Mouse (Mus musculus) urinary bladder, postnatal 10 days (tissue): ENCODE results near the gene Sdccag8.

ENCODE experiments used
- DNase-seq: peaks from one replicate; pipeline ENCODE4 v3.0.0; 2022; ENCODE audit warnings: low spot score

Gene Sdccag8

GRCm38 (mm10) chr1:176944458-176945174 is 130.2 kb downstream of the Sdccag8 start:
- no peak for DNase-seq

- no peak for DNase-seq
Observed at GRCm38 (mm10) chr1:176945175-176945540, 130.7 kb downstream of the Sdccag8 start.

- no peak for DNase-seq
Observed at GRCm38 (mm10) chr1:176946031-176946795, 131.8 kb downstream of the Sdccag8 start.

- DNase-seq, result no peak
Observed at GRCm38 (mm10) chr1:176946796-176947181, 132.3 kb downstream of the Sdccag8 start.

GRCm38 (mm10) chr1:176948861-176949260 is 134.4 kb downstream of the Sdccag8 start:
- DNase-seq, result no peak

- no peak for DNase-seq
Observed at GRCm38 (mm10) chr1:176949320-176949719, 134.9 kb downstream of the Sdccag8 start.

GRCm38 (mm10) chr1:176950061-176950460 is 135.6 kb downstream of the Sdccag8 start:
- no peak for DNase-seq

- no peak for DNase-seq
Observed at GRCm38 (mm10) chr1:176951836-176952235, 137.4 kb downstream of the Sdccag8 start.

GRCm38 (mm10) chr1:176958311-176958710 is 143.9 kb downstream of the Sdccag8 start:
- DNase-seq, result no peak

- DNase-seq, result no peak
Observed at GRCm38 (mm10) chr1:176961716-176962115, 147.3 kb downstream of the Sdccag8 start.

GRCm38 (mm10) chr1:176962894-176963293 is 148.4 kb downstream of the Sdccag8 start:
- DNase-seq, result no peak

GRCm38 (mm10) chr1:176967299-176967698 is 152.8 kb downstream of the Sdccag8 start:
- no peak for DNase-seq

GRCm38 (mm10) chr1:176970635-176971478 is 156.4 kb downstream of the Sdccag8 start:
- DNase-seq, result no peak

- DNase-seq, result no peak
Observed at GRCm38 (mm10) chr1:176971479-176971797, 157.0 kb downstream of the Sdccag8 start.

- no peak for DNase-seq
Observed at GRCm38 (mm10) chr1:176973356-176974088, 159.1 kb downstream of the Sdccag8 start.

GRCm38 (mm10) chr1:176979235-176979634 is 164.8 kb downstream of the Sdccag8 start:
- no peak for DNase-seq

- no peak for DNase-seq
Observed at GRCm38 (mm10) chr1:176980140-176980539, 165.7 kb downstream of the Sdccag8 start.

- DNase-seq, result no peak
Observed at GRCm38 (mm10) chr1:176980801-176981400, 166.4 kb downstream of the Sdccag8 start.

GRCm38 (mm10) chr1:176981511-176981910 is 167.1 kb downstream of the Sdccag8 start:
- DNase-seq, result no peak

GRCm38 (mm10) chr1:176982671-176983070 is 168.2 kb downstream of the Sdccag8 start:
- no peak for DNase-seq

GRCm38 (mm10) chr1:176985691-176986090 is 171.2 kb downstream of the Sdccag8 start:
- DNase-seq, result no peak

GRCm38 (mm10) chr1:176986275-176986674 is 171.8 kb downstream of the Sdccag8 start:
- no peak for DNase-seq
